Mouse (Mus musculus): ENCODE measurements around the gene Rsl24d1. TPM values are rescaled to one million over a fixed set of nuclear protein-coding genes. Genes with fewer than 3 reads are reported as not detected.

The Rsl24d1 gene
- 86.1 TPM for polyA plus RNA-seq (2017; shearing (Covaris generic))

GRCm38 (mm10) chr9:73112919-73113906, at the start of gene Rsl24d1:
TSS of gene Rsl24d1 (plus strand) at chr9:73113426.

GRCm38 (mm10) chr9:73101536-73101935, 11.7 kb upstream of the Rsl24d1 start, which contains the start of gene Khdc3:
TSS of gene Khdc3 (plus strand) at chr9:73101836.

GRCm38 (mm10) chr9:73102181-73102580, 11.0 kb upstream of the Rsl24d1 start, which contains the start of gene Gm20509:
TSS of gene Gm20509 (plus strand) at chr9:73102470.

Other genes with a start within 250 kb of the Rsl24d1 start
- gene Pygo1, start 187.8 kb upstream of the Rsl24d1 start, polyA plus RNA-seq (2017; shearing (Covaris generic)) = not detected
- gene Dyx1c1, start 154.6 kb upstream of the Rsl24d1 start, polyA plus RNA-seq (2017; shearing (Covaris generic)) = 2.7 TPM
- not detected for gene Gm44503, start 154.6 kb upstream of the Rsl24d1 start, polyA plus RNA-seq (2017; shearing (Covaris generic))
- 8.9 TPM for gene Ccpg1os, start 128.0 kb upstream of the Rsl24d1 start, polyA plus RNA-seq (2017; shearing (Covaris generic))
- gene Ccpg1, start 128.0 kb upstream of the Rsl24d1 start, polyA plus RNA-seq (2017; shearing (Covaris generic)) = 109 TPM
- gene Pigb, start 73.0 kb upstream of the Rsl24d1 start, polyA plus RNA-seq (2017; shearing (Covaris generic)) = 25.5 TPM
- gene Rab27a, start 68.6 kb upstream of the Rsl24d1 start, polyA plus RNA-seq (2017; shearing (Covaris generic)) = 56.6 TPM
- gene Khdc3, start 11.6 kb upstream of the Rsl24d1 start, polyA plus RNA-seq (2017; shearing (Covaris generic)) = 0.27 TPM
- gene Gm20509, start 11.0 kb upstream of the Rsl24d1 start, polyA plus RNA-seq (2017; shearing (Covaris generic)) = not detected

All from activated CD4-positive, CD25-positive, alpha-beta regulatory T cell, adult 9 weeks (primary cell).